Mouse (Mus musculus) CH12.LX (cell line): ENCODE results near the gene Tapbpl. TPM values are rescaled to one million over a fixed set of nuclear protein-coding genes. Genes with fewer than 3 reads are reported as not detected.

Experiments used
- DNase-seq: peaks from one replicate; pipeline ENCODE4 v3.0.0-alpha.2; 2013; ENCODE audit errors: extremely low read depth
- H3K27ac ChIP-seq: 2 replicates; pipeline ENCODE4 v1.5.1; 2012; ENCODE audit warnings: low read depth, mild to moderate bottlenecking, control low read depth, moderate library complexity; ENCODE audit not compliant: insufficient read depth
- H3K27me3 ChIP-seq: replicated peaks from 2 replicates; pipeline ENCODE3; 2012; ENCODE audit warnings: inconsistent platforms
- H3K36me3 ChIP-seq, 2 experiments: replicated peaks in 1 of 2; 2 replicates each; pipeline versions ENCODE3 to v1.6.1; 2012; ENCODE audit warnings: inconsistent platforms in 1 of 2, low read length in 1 of 2, mild to moderate bottlenecking in 1 of 2, mixed read lengths in 1 of 2, moderate library complexity in 1 of 2; ENCODE audit not compliant: control insufficient read depth in 1 of 2, insufficient read depth in 1 of 2
- H3K4me1 ChIP-seq, 2 experiments: 2 replicates each; pipeline ENCODE4 v1.6.1; 2012; ENCODE audit warnings: inconsistent platforms in 1 of 2, moderate library complexity in 1 of 2; ENCODE audit not compliant: insufficient read depth in 2 of 2, control insufficient read depth in 1 of 2
- H3K4me2 ChIP-seq: 2 replicates; pipeline ENCODE4 v1.6.1; 2012; ENCODE audit warnings: low read depth, mild to moderate bottlenecking, control low read depth; ENCODE audit not compliant: poor library complexity, insufficient read depth, severe bottlenecking
- H3K4me3 ChIP-seq, 3 experiments: fragments of 150-350 bp in 1 of 3; sonication (generic) in 1 of 3; replicated peaks in 1 of 3; 2 replicates each; pipeline versions ENCODE3 to v1.5.1; 2011 to 2012; ENCODE audit warnings: low read depth in 2 of 3, low read length in 2 of 3, mild to moderate bottlenecking in 2 of 3, moderate library complexity in 2 of 3, control low read depth in 1 of 3, improper control_type of control experiment in 1 of 3, inconsistent platforms in 1 of 3, mixed read lengths in 1 of 3; ENCODE audit not compliant: poor library complexity in 1 of 3
- H3K79me2 ChIP-seq: replicated peaks from 2 replicates; pipeline ENCODE4 v1.6.1; 2012; ENCODE audit warnings: mild to moderate bottlenecking, moderate library complexity; ENCODE audit not compliant: control insufficient read depth, poor library complexity, insufficient read depth, severe bottlenecking; ENCODE audit errors: extremely low read depth
- H3K9ac ChIP-seq: 2 replicates; pipeline ENCODE4 v1.6.1; 2012; ENCODE audit warnings: low read depth, mild to moderate bottlenecking, control low read depth, moderate library complexity; ENCODE audit not compliant: insufficient read depth
- H3K9me3 ChIP-seq: replicated peaks from 2 replicates; pipeline ENCODE3; 2012; ENCODE audit warnings: low read length, inconsistent platforms, mixed read lengths
- CTCF ChIP-seq, 2 experiments: IDR thresholded peaks in 1 of 2; conservative IDR thresholded peaks in 1 of 2; 2 replicates each; pipeline ENCODE4 v1.5.1; 2011 to 2012; ENCODE audit warnings: low read depth in 2 of 2, low read length in 2 of 2, improper control_type of control experiment in 1 of 2, inconsistent platforms in 1 of 2, mild to moderate bottlenecking in 1 of 2, moderate library complexity in 1 of 2
- E2F4 ChIP-seq: IDR thresholded peaks from 2 replicates; pipeline ENCODE4 v1.6.1; 2011; ENCODE audit warnings: low read depth, low read length, improper control_type of control experiment; ENCODE audit not compliant: insufficient replicate concordance
- EP300 ChIP-seq: IDR thresholded peaks from 2 replicates; pipeline ENCODE4 v1.6.1; 2011; ENCODE audit warnings: low read length, improper control_type of control experiment
- ETS1 ChIP-seq: conservative IDR thresholded peaks from 2 replicates; pipeline ENCODE4 v1.6.1; 2012; ENCODE audit warnings: low read depth, mild to moderate bottlenecking, inconsistent platforms, low read length, improper control_type of control experiment, moderate library complexity
- GABPA ChIP-seq: IDR thresholded peaks from 2 replicates; pipeline ENCODE4 v1.6.1; 2012; ENCODE audit warnings: low read depth, low read length, improper control_type of control experiment, inconsistent platforms; ENCODE audit not compliant: insufficient replicate concordance
- HCFC1 ChIP-seq: IDR thresholded peaks from 2 replicates; pipeline ENCODE4 v1.6.1; 2012; ENCODE audit warnings: low read depth, mild to moderate bottlenecking, inconsistent platforms, low read length, improper control_type of control experiment
- IRF4 ChIP-seq: IDR thresholded peaks from 2 replicates; pipeline ENCODE4 v1.6.1; 2014; ENCODE audit warnings: low read depth, mild to moderate bottlenecking, inconsistent platforms, low read length, improper control_type of control experiment
- JUN ChIP-seq: IDR thresholded peaks from 2 replicates; pipeline ENCODE4 v1.6.1; 2011; ENCODE audit warnings: low read depth, mild to moderate bottlenecking, low read length, improper control_type of control experiment, moderate library complexity; ENCODE audit not compliant: insufficient read depth
- JUND ChIP-seq: conservative IDR thresholded peaks from 2 replicates; pipeline ENCODE4 v1.6.1; 2011; ENCODE audit warnings: low read depth, low read length, improper control_type of control experiment
- KAT2A ChIP-seq: IDR thresholded peaks from 2 replicates; pipeline ENCODE4 v1.6.1; 2012; ENCODE audit warnings: low read length, improper control_type of control experiment, inconsistent platforms; ENCODE audit not compliant: insufficient replicate concordance
- MAX ChIP-seq: IDR thresholded peaks from 2 replicates; pipeline ENCODE4 v1.6.1; 2011; ENCODE audit warnings: low read length, improper control_type of control experiment
- MAZ ChIP-seq: IDR thresholded peaks from 2 replicates; pipeline ENCODE4 v1.6.1; 2012; ENCODE audit warnings: low read depth, mild to moderate bottlenecking, inconsistent platforms, low read length, improper control_type of control experiment, moderate library complexity
- MXI1 ChIP-seq: IDR thresholded peaks from 2 replicates; pipeline ENCODE4 v1.6.1; 2011; ENCODE audit warnings: mild to moderate bottlenecking, low read depth, low read length, improper control_type of control experiment
- NRF1 ChIP-seq: IDR thresholded peaks from 2 replicates; pipeline ENCODE4 v1.6.1; 2014; ENCODE audit warnings: low read depth, mild to moderate bottlenecking, inconsistent platforms, low read length, improper control_type of control experiment, moderate library complexity
- PAX5 ChIP-seq: IDR thresholded peaks from 2 replicates; pipeline ENCODE4 v1.6.1; 2012; ENCODE audit warnings: low read length, inconsistent platforms, mixed read lengths
- RAD21 ChIP-seq: IDR thresholded peaks from 2 replicates; pipeline ENCODE4 v1.6.1; 2011; ENCODE audit warnings: low read depth, mild to moderate bottlenecking, low read length, improper control_type of control experiment, moderate library complexity
- SMC3 ChIP-seq: IDR thresholded peaks from 2 replicates; pipeline ENCODE4 v1.6.1; 2011; ENCODE audit warnings: low read depth, low read length, improper control_type of control experiment
- TBP ChIP-seq: conservative IDR thresholded peaks from 2 replicates; pipeline ENCODE4 v1.6.1; 2011; ENCODE audit warnings: low read depth, low read length, improper control_type of control experiment
- UBTF ChIP-seq: IDR thresholded peaks from 2 replicates; pipeline ENCODE4 v1.6.1; 2012; ENCODE audit warnings: low read depth, mild to moderate bottlenecking, inconsistent platforms, low read length, improper control_type of control experiment, moderate library complexity
- USF2 ChIP-seq: conservative IDR thresholded peaks from 2 replicates; pipeline ENCODE4 v1.6.1; 2011; ENCODE audit warnings: low read depth, low read length, improper control_type of control experiment
- ZC3H11A ChIP-seq: IDR thresholded peaks from 2 replicates; pipeline ENCODE4 v1.6.1; 2012; ENCODE audit warnings: low read depth, mild to moderate bottlenecking, inconsistent platforms, low read length, improper control_type of control experiment
- ZMIZ1 ChIP-seq: IDR thresholded peaks from 2 replicates; pipeline ENCODE4 v1.6.1; 2012; ENCODE audit warnings: low read depth, mild to moderate bottlenecking, inconsistent platforms, low read length, improper control_type of control experiment
- ZNF384 ChIP-seq: IDR thresholded peaks from 2 replicates; pipeline ENCODE4 v1.6.1; 2012; ENCODE audit warnings: low read depth, low read length, improper control_type of control experiment, inconsistent platforms
- dilution Hi-C: fragments of 300-500 bp; cut with MboI; formaldehyde crosslinking; loops from 2 replicates; pipeline ENCODE4 v1.14.3; 2020; ENCODE audit warnings: low sequenced_read_pairs; ENCODE audit not compliant: extremely low pct_unique_long_range_greater_than_20kb, extremely low pct_ligation_motif_present
- in situ Hi-C: fragments of 300-500 bp; cut with MboI; formaldehyde crosslinking; loops from 3 replicates; pipeline ENCODE4 v1.14.3; 2019; ENCODE audit warnings: low sequenced_read_pairs, low pct_ligation_motif_present, low pct_unique_long_range_greater_than_20kb, mixed read lengths
- polyA plus RNA-seq: library from polyadenylated mRNA; unstranded; fragments of >175 nt; gene quantifications from 2 replicates; pipeline ENCODE4 v1.2.1, GENCODE M21; 2012; ENCODE audit warnings: low read depth; ENCODE audit not compliant: insufficient read length
- total RNA-seq, 2 experiments: library from RNA; depleted of rRNA; stranded (reverse); fragments of 300-350 nt in 1 of 2; fragments of >200 nt in 1 of 2; gene quantifications; 2 replicates each; pipeline ENCODE4 v1.2.3; 2012 to 2014

The Tapbpl gene
- total and polyA plus RNA-seq, 3 experiments = 16.7 to 19.4 (median 17.7) TPM

DNA sequence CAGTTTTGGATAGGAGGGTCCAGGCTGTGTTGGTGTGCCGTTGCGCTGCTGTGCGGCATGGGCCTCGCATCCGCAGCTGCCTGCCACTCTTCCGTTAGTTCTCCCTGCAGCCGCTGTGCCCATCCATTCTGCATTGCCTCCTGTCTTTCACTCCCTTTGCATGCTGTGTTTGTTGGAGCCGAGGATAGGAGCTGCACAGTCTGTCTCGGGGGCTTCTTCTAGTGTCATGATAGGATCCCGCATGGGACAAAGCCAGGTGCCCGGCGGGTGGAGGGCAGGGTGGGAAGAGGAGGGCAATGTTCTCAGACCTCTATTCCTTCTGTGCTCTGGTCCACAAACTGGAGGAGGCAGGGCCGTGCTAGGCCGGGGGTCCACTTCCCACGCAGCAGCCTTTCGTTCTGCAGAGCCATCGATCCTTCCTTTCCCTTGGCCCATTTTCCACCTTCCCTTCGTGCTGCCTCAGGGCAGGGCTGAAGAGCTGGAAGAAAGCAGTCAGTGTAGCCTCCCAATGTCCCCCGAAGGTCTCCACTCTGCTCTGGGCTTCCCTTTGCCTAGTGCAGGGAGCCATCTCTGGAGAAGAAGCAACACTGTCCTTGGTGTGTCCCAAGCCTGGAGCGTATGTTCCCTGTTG is 10.4 kb downstream of the Tapbpl start:
- DNase-seq = no peak
- TF ChIP-seq MAX (no peak), GABPA (no peak), PAX5 (no peak), JUND (no peak), ETS1 (no peak), HCFC1 (no peak)
- TF ChIP-seq, all 38 proteins: peak for 0
- no peak overlapping the region for H3K4me2 ChIP-seq
- H3K9ac ChIP-seq = no peak overlapping the region
- no peaks in the 10 kb centered on the region for H3K27me3 ChIP-seq
- H3K27ac ChIP-seq = no peak overlapping the region
- no peaks in the 10 kb centered on the region for H3K9me3 ChIP-seq
- H3K4me1 ChIP-seq = peaks cover 4 to 40% of the 10 kb centered on the region in 2 experiments; a peak in 3 of 4 replicates
- no peaks in the 10 kb centered on the region for H3K79me2 ChIP-seq
- peaks cover 33 to 70% of the 10 kb centered on the region in 2 experiments for H3K36me3 ChIP-seq
- dilution Hi-C loops (no loop called here), in situ Hi-C loops (loop anchor here (5.0 kb wide), 1 partner anchor 51 kb away; no protein-coding TSS in a partner anchor)
- no peak overlapping the region for H3K4me3 ChIP-seq

DNA sequence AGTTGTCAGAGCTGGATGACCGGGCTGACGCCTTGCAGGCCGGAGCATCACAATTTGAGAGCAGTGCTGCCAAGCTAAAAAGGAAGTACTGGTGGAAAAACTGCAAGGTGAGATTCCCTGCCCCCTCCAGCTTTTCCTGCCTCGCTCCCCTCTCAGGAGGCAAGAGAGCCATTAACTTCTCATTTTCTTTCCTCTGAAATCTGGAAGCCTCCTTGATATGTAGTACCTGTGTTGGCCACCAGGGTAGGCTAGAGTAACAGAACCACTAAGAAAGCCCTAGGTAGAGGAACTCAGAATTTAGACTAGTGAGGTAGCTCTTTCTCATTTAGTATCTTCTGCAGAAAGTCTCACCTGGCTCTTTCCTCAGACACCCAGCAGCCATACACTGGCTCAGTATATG is 12.7 kb downstream of the Tapbpl start:
- TF ChIP-seq IRF4 = 0 out of 2 replicates have a peak, but pooled peaks have one; percentile 20
- TF ChIP-seq RAD21 = peak; percentile 77
- peak; percentile 90 for TF ChIP-seq SMC3
- peak; percentile 78 to 90 for TF ChIP-seq CTCF (conservative IDR thresholded peaks at IDR 0.05 in 1 of 2, IDR thresholded peaks at IDR 0.05 in 1 of 2; ENCODE audit: low read depth in 2 of 2, low read length in 2 of 2)
- peak; percentile 46 for TF ChIP-seq ZC3H11A
- no peak for TF ChIP-seq TBP
- no peak for TF ChIP-seq KAT2A
- TF ChIP-seq, all 38 proteins: peak for 5
- H3K4me2 ChIP-seq = no peak overlapping the region
- H3K36me3 ChIP-seq = peaks cover 12 to 49% of the 10 kb centered on the region in 2 experiments
- H3K4me3 ChIP-seq = no peak overlapping the region
- in situ Hi-C loops (no loop called here), dilution Hi-C loops (no loop called here)
- peak; percentile 73 for DNase-seq
- peaks cover 5% of the 10 kb centered on the region for H3K27me3 ChIP-seq
- no peak overlapping the region for H3K27ac ChIP-seq
- H3K79me2 ChIP-seq = no peaks in the 10 kb centered on the region
- H3K9ac ChIP-seq = no peak overlapping the region
- no peaks in the 10 kb centered on the region for H3K9me3 ChIP-seq
- H3K4me1 ChIP-seq = peaks cover 4 to 40% of the 10 kb centered on the region in 2 experiments; a peak in 3 of 4 replicates

DNA sequence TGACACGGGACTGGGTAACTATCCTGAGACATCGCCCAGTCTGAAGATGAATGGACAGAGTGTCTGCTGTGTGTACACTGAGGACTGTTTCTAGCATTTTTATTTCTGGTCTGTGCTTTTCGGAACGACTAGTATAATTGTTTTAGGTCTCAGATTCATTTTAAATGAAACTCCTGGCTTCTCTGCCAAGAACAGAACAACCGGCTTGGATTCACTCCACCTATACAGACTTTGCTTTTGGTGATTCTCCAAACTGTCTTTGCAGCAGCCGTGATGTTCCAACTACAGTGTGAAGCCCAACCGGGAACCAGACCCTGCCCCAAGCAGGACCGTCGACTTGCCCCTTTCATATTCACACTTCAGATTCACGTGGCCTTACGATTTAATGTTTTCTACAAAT is 13.8 kb downstream of the Tapbpl start:
- no peak for TF ChIP-seq USF2
- TF ChIP-seq MXI1 = no peak
- TF ChIP-seq ZMIZ1 = no peak
- no peak for TF ChIP-seq MAZ
- TF ChIP-seq ZNF384 = no peak
- no peak for TF ChIP-seq PAX5
- TF ChIP-seq NRF1 = no peak
- no peak for TF ChIP-seq UBTF
- TF ChIP-seq EP300 = no peak
- TF ChIP-seq JUN = no peak
- TF ChIP-seq E2F4 = no peak
- no peak for DNase-seq
- H3K4me1 ChIP-seq = peaks cover 4 to 32% of the 10 kb centered on the region in 2 experiments; a peak in 3 of 4 replicates
- H3K4me3 ChIP-seq = no peak overlapping the region
- H3K9me3 ChIP-seq = no peaks in the 10 kb centered on the region
- dilution Hi-C loops = no loop called here
- peaks cover 16% of the 10 kb centered on the region for H3K27me3 ChIP-seq
- no peak overlapping the region for H3K27ac ChIP-seq
- H3K79me2 ChIP-seq = no peaks in the 10 kb centered on the region
- no peak overlapping the region for H3K4me2 ChIP-seq
- in situ Hi-C loops = no loop called here
- H3K36me3 ChIP-seq = peaks cover 5 to 39% of the 10 kb centered on the region in 2 experiments
- no peak overlapping the region for H3K9ac ChIP-seq
